Mouse (Mus musculus) induced T-regulatory cell, adult 2 months (primary cell): ENCODE data around the gene 1810046K07Rik.

Experiments
- DNase-seq: peaks from one replicate; pipeline ENCODE4 v3.0.0-alpha.2; 2012; ENCODE audit warnings: low read depth

The 1810046K07Rik gene

GRCm38 (mm10) chr9:51328731-51329130 lies at the start of gene 1810046K07Rik:
Gene 1810046K07Rik, minus strand, starts transcription at chr9:51328917.
- DNase-seq, result no peak

GRCm38 (mm10) chr9:51369560-51369959 lies 40.8 kb upstream of the 1810046K07Rik start:
- DNase-seq, result no peak

GRCm38 (mm10) chr9:51367124-51367523 lies 38.4 kb upstream of the 1810046K07Rik start:
- no peak for DNase-seq

DNA sequence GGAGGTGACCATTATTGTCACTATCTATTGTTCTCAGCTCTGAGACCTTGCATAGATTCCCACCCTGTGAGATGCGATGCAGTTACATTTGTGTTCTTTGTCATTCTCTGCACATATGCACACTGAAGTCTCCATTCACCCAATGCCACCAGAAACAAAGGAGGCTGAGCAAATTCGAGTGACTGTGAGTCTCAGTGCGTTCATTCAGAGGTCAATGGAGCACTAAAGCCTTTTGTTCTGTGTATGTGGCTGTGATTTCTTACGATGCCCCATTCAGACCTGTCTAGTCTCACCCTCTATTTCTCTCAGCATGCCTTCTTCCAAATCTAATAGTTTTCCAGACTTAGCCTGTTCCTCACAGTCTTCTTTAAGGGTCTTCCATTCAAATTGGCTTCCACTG lies 35.3 kb upstream of the 1810046K07Rik start:
- DNase-seq, result no peak

GRCm38 (mm10) chr9:51353511-51353910 lies 24.8 kb upstream of the 1810046K07Rik start:
- no peak for DNase-seq

- DNase-seq, result no peak
These were observed 24.2 kb upstream of the 1810046K07Rik start for GRCm38 (mm10) chr9:51352896-51353295.

DNA sequence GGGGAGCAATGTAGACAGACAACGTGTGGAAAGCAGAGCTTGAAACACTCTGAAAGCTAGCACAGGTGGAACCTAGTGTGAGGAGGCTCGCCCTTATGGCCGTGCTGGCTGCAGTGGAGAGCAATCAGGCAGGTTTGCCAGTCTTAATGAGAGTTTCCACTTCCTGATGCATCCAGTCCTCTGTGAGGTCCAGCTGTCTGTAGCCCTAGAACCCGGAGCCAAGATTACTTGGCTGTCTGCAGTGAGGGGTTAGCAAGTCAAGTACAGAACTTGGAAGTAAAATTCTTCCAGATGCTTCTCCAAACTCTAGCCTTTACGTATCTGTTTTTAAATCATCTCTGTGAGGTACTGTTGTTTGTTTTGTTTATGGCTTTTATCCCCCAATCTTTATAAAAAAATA lies 20.7 kb upstream of the 1810046K07Rik start:
- DNase-seq, result no peak

- no peak for DNase-seq
These were observed 17.1 kb upstream of the 1810046K07Rik start for GRCm38 (mm10) chr9:51345768-51346167.

DNA sequence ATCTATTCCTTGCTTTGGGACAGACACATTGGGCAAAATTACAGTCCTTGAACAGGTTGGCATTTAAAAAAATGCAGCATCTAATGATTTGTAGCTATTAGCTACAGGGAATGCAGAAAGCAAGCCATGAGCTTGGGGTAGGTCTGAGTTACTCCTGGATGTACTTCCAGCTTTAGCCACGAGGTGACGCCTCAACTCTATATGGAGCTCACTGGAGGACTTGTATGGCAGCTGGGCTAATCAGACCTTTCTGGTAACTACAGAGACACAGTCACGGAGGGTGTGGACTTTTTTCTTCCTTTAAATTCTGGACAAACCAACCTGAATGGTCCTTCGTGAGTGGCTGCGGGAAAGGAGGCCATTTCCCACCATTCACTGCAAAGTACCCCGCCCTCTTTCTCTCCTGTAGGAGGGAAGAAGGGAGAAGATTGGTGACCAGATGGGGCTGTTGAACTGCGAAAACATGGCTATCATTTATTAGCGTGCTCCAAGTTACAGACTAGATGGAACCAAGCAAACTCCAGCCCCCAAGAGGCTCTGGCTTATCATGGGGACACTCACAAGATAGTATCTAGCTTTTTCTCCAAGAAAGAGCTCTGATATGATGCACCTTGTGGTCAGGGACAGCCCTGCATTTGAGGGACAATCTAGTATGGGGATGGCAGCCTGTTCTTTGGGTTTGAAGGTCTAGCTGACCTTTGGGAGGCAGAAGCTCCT lies 6.7 kb upstream of the 1810046K07Rik start:
- peak; percentile 76 for DNase-seq

- no peak for DNase-seq
These were observed 2.9 kb upstream of the 1810046K07Rik start for GRCm38 (mm10) chr9:51331449-51332238.

- DNase-seq, result no peak
These were observed 1.2 kb downstream of the 1810046K07Rik start for GRCm38 (mm10) chr9:51327555-51327903.

DNA sequence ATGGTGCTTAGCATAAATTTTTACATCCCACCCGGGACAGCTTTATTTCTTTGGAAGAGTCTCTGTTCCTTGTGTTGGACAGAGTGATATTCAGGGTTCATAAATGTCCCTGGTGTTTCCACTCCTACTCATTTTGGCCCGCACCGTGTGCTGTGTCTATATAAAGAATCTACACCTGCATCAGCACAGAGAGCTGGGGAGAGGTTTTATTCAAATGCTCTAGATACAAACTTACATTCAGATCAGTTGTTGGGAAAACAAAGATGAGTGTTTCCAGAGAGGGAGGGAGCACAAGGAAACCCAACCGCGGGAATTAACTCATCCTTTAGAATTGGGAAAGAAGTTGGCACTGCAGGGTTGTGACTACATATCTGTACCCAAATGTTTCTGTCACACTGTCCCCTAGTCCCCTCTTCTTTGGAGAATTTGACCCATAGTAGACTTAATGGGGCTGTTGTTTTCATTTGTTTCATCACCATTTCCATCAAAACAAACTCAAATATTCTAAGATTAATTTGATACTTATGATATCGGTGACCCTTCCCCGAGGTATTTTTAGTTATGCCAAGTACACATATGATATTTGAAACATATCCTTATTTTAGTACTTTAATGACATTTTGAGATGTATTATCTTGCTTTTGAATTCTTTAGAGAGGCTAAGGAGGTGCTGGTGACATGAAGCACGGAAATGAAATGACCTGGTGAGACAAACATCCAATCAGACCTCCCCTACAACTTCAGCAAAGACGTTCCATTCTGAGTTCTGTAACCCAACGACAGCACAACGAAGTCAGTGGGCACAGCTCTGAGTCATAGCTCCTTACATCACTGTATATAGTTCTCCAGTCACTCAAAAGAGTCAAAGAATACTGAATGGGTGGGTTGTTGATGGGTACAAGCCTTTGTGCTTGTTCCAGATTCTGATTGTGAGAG lies 1.8 kb downstream of the 1810046K07Rik start:
- no peak for DNase-seq

- no peak for DNase-seq
These were observed 4.2 kb downstream of the 1810046K07Rik start for GRCm38 (mm10) chr9:51324406-51325065.

GRCm38 (mm10) chr9:51320096-51320495 lies 8.6 kb downstream of the 1810046K07Rik start:
- no peak for DNase-seq

- DNase-seq, result no peak
These were observed 10.5 kb downstream of the 1810046K07Rik start for GRCm38 (mm10) chr9:51318246-51318645.

DNA sequence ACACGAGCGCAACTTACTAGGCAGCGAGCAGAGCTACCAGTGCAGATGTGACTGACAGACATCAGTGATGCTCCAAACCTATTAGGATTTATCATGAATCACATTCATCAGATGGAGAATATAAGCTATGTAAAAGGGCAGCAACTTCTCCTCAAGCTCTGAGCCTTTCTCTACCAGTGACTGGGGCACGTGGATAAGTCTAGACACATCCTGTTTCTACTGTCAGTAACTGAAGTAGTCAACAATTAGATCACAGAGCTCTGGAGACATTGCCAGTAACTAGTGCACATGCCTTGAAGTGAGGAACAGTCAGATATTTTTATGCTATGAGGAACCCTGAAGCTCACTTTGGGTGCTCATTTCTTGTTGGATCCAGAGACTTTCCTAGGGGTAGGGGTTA lies 11.4 kb downstream of the 1810046K07Rik start:
- no peak for DNase-seq

GRCm38 (mm10) chr9:51315402-51316063 lies 13.2 kb downstream of the 1810046K07Rik start:
- no peak for DNase-seq

- no peak for DNase-seq
These were observed 16.0 kb downstream of the 1810046K07Rik start for GRCm38 (mm10) chr9:51312554-51313317.

GRCm38 (mm10) chr9:51310515-51310914 lies 18.2 kb downstream of the 1810046K07Rik start:
- DNase-seq, result no peak

- DNase-seq, result no peak
These were observed 22.4 kb downstream of the 1810046K07Rik start for GRCm38 (mm10) chr9:51306351-51306750.
